Mouse (Mus musculus) liver, embryonic 14.5 days (tissue): ENCODE results near the gene Txlna. TPM values are rescaled to one million over a fixed set of nuclear protein-coding genes. Genes with fewer than 3 reads are reported as not detected.

Experiments
- ATAC-seq: fragments of 200-750 bp; cut with Nextera tagmentation; 2 replicates; pipeline ENCODE4 v1.8.0; 2017; ENCODE audit warnings: moderate number of reproducible peaks, mild to moderate bottlenecking, moderate library complexity; ENCODE audit not compliant: insufficient read depth
- DNase-seq, 3 experiments: peaks; one replicate each; pipeline ENCODE4 v3.0.0-alpha.2; 2012 to 2013; ENCODE audit warnings: low read depth in 3 of 3, low spot score in 3 of 3
- H3K27ac ChIP-seq: fragments of 300-500 bp; sonication (generic); 2 replicates; pipeline ENCODE4 v1.5.1; 2014; ENCODE audit warnings: moderate library complexity, mild to moderate bottlenecking, control low read depth, inconsistent platforms
- H3K27me3 ChIP-seq: fragments of 300-500 bp; sonication (generic); 2 replicates; pipeline ENCODE4 v1.6.1; 2014; ENCODE audit warnings: mild to moderate bottlenecking, low read length, moderate library complexity; ENCODE audit not compliant: control insufficient read depth, insufficient read depth
- H3K36me3 ChIP-seq: fragments of 300-500 bp; sonication (generic); replicated peaks from 2 replicates; pipeline ENCODE4 v1.6.1; 2014; ENCODE audit warnings: low read depth; ENCODE audit not compliant: control insufficient read depth, insufficient read depth
- H3K4me1 ChIP-seq, 2 experiments: fragments of 200-500 bp in 1 of 2; fragments of 300-500 bp in 1 of 2; sonication (generic) in 1 of 2; replicated peaks; 2 replicates each; pipeline ENCODE4 v1.6.1; 2012 to 2014; ENCODE audit warnings: antibody characterized with exemption in 1 of 2, inconsistent platforms in 1 of 2, low read length in 1 of 2; ENCODE audit not compliant: control insufficient read depth in 2 of 2, insufficient read depth in 2 of 2
- H3K4me2 ChIP-seq: fragments of 300-500 bp; sonication (generic); 2 replicates; pipeline ENCODE4 v1.6.1; 2014; ENCODE audit warnings: low read depth, mild to moderate bottlenecking, control low read depth, moderate library complexity
- H3K4me3 ChIP-seq, 2 experiments: fragments of 200-500 bp in 1 of 2; fragments of 300-500 bp in 1 of 2; sonication (generic) in 1 of 2; 2 replicates each; pipeline ENCODE4 v1.5.1; 2012 to 2014; ENCODE audit warnings: low read depth in 2 of 2, low read length in 2 of 2, mild to moderate bottlenecking in 2 of 2, control low read depth in 1 of 2, inconsistent platforms in 1 of 2, moderate library complexity in 1 of 2; ENCODE audit not compliant: insufficient read depth in 1 of 2
- H3K9ac ChIP-seq: fragments of 300-500 bp; sonication (generic); replicated peaks from 2 replicates; pipeline ENCODE4 v1.6.1; 2014; ENCODE audit warnings: mild to moderate bottlenecking, control low read depth, moderate library complexity
- H3K9me3 ChIP-seq: fragments of 300-500 bp; sonication (generic); 2 replicates; pipeline ENCODE4 v1.6.1; 2016; ENCODE audit warnings: low read length, mixed read lengths; ENCODE audit not compliant: control insufficient read depth
- CTCF ChIP-seq: IDR thresholded peaks from 2 replicates; pipeline ENCODE4 v1.5.1; 2016; ENCODE audit warnings: antibody characterized with exemption, low read depth, control low read depth
- EP300 ChIP-seq: IDR thresholded peaks from 2 replicates; pipeline ENCODE4 v1.6.1; 2016; ENCODE audit warnings: antibody characterized with exemption, low read depth
- WGBS: fragments of 180-500 bp; shearing (Covaris S2); extraction: QIAGEN DNeasy Blood & Tissue Kit; methylation state at CpG from one replicate; pipeline ENCODE4 v1.1.7; 2014; ENCODE audit not compliant: insufficient replicate concordance; 5-methylcytosine and 5-hydroxymethylcytosine counted together
- microRNA-seq: library from miRNA; unstranded; fragments of <30 nt; microRNA quantifications from one replicate; pipeline ENCODE4, GENCODE M21; 2016
- polyA plus RNA-seq, 2 experiments: library from polyadenylated mRNA; depleted of rRNA in 1 of 2; stranded (reverse) in 1 of 2; unstranded in 1 of 2; fragments of >200 nt; fragmentation: Nextera tagmentation in 1 of 2; extraction: Ambion mirVana in 1 of 2; gene quantifications; 2 replicates each; pipeline versions ENCODE4 v1.2.1 to v1.2.3; 2012 to 2014

The Txlna gene
- polyA plus RNA-seq, 2 experiments: 17.0 to 26.3 TPM

GRCm38 (mm10) chr4:129577688-129578087 lies 63.2 kb downstream of the Txlna start:
- Histone ChIP-seq H3K9ac (no peak overlapping the region), H3K27ac (no peak overlapping the region), H3K36me3 (no peaks in the 10 kb centered on the region), H3K4me1 (peaks cover 0 to 4% of the 10 kb centered on the region in 2 experiments; a peak in 2 of 4 replicates), H3K9me3 (no peaks in the 10 kb centered on the region), H3K27me3 (no peaks in the 10 kb centered on the region), H3K4me2 (no peak overlapping the region), H3K4me3 (no peak overlapping the region)
- no peak for TF ChIP-seq EP300
- no peak for TF ChIP-seq CTCF
- 69% methylated on average over 7 of the region's 7 CpGs for WGBS
- ATAC-seq: no peak
- DNase-seq: no peak

GRCm38 (mm10) chr4:129576863-129577491 lies 63.9 kb downstream of the Txlna start:
- Histone ChIP-seq H3K4me2 (no peak overlapping the region), H3K9ac (no peak overlapping the region), H3K36me3 (no peaks in the 10 kb centered on the region), H3K4me1 (peaks cover 0 to 4% of the 10 kb centered on the region in 2 experiments; a peak in 2 of 4 replicates), H3K4me3 (peak overlapping the region in 1 of 2 experiments; percentile 5; a peak in 1 of 4 replicates), H3K27ac (no peak overlapping the region), H3K27me3 (no peaks in the 10 kb centered on the region), H3K9me3 (no peaks in the 10 kb centered on the region)
- ATAC-seq: no peak
- TF ChIP-seq CTCF (peak; percentile 82), EP300 (no peak)
- DNase-seq: no peak
- WGBS: 32% methylated on average over 21 of the region's 21 CpGs

Small RNAs within 50 kb of the gene (microRNA-seq; reads per million reads assigned to microRNA genes)
- not detected for gene Mir7016

Other genes starting within 250 kb of the Txlna start
- gene Zbtb8b, start 200.2 kb downstream of the Txlna start, polyA plus RNA-seq (2012; rRNA removed): 0.31 and 0.39 TPM in 2 replicates
- gene Zbtb8b, start 200.2 kb downstream of the Txlna start, polyA plus RNA-seq (2014; fragmentation: Nextera tagmentation; extraction: Ambion mirVana): 0.80 and 0.91 TPM in 2 replicates
- gene Bsdc1, start 179.5 kb downstream of the Txlna start, polyA plus RNA-seq (2012; rRNA removed): 30.5 and 34.7 TPM in 2 replicates
- 52.1 and 52.4 TPM in 2 replicates for gene Bsdc1, start 179.5 kb downstream of the Txlna start, polyA plus RNA-seq (2014; fragmentation: Nextera tagmentation; extraction: Ambion mirVana)
- gene Tssk3, start 150.0 kb downstream of the Txlna start, polyA plus RNA-seq (2012; rRNA removed): not detected in 2 replicates
- not detected in 2 replicates for gene Tssk3, start 150.0 kb downstream of the Txlna start, polyA plus RNA-seq (2014; fragmentation: Nextera tagmentation; extraction: Ambion mirVana)
- gene Fam229a, start 149.9 kb downstream of the Txlna start, polyA plus RNA-seq (2012; rRNA removed): 0.40 and 0.54 TPM in 2 replicates
- gene Fam229a, start 149.9 kb downstream of the Txlna start, polyA plus RNA-seq (2014; fragmentation: Nextera tagmentation; extraction: Ambion mirVana): 0.37 and 0.44 TPM in 2 replicates
- gene Marcksl1, start 127.5 kb downstream of the Txlna start, polyA plus RNA-seq (2012; rRNA removed): 30.6 and 34.8 TPM in 2 replicates
- gene Marcksl1, start 127.5 kb downstream of the Txlna start, polyA plus RNA-seq (2014; fragmentation: Nextera tagmentation; extraction: Ambion mirVana): 38.2 and 42.0 TPM in 2 replicates
- gene Hdac1, start 98.4 kb downstream of the Txlna start, polyA plus RNA-seq (2012; rRNA removed): 59.4 and 76.5 TPM in 2 replicates
- 107 and 114 TPM in 2 replicates for gene Hdac1, start 98.4 kb downstream of the Txlna start, polyA plus RNA-seq (2014; fragmentation: Nextera tagmentation; extraction: Ambion mirVana)
- gene Lck, start 67.4 kb downstream of the Txlna start, polyA plus RNA-seq (2012; rRNA removed): 2.7 and 3.1 TPM in 2 replicates
- gene Lck, start 67.4 kb downstream of the Txlna start, polyA plus RNA-seq (2014; fragmentation: Nextera tagmentation; extraction: Ambion mirVana): 3.9 TPM in 2 replicates
- gene Fam167b, start 62.5 kb downstream of the Txlna start, polyA plus RNA-seq (2012; rRNA removed): 7.6 TPM in 2 replicates
- gene Fam167b, start 62.5 kb downstream of the Txlna start, polyA plus RNA-seq (2014; fragmentation: Nextera tagmentation; extraction: Ambion mirVana): 5.4 and 5.8 TPM in 2 replicates
- gene Eif3i, start 40.4 kb downstream of the Txlna start, polyA plus RNA-seq (2012; rRNA removed): 223 and 242 TPM in 2 replicates
- gene Eif3i, start 40.4 kb downstream of the Txlna start, polyA plus RNA-seq (2014; fragmentation: Nextera tagmentation; extraction: Ambion mirVana): 201 and 225 TPM in 2 replicates
- gene Tmem234, start 40.4 kb downstream of the Txlna start, polyA plus RNA-seq (2012; rRNA removed): 78.5 and 84.2 TPM in 2 replicates
- 108 and 129 TPM in 2 replicates for gene Tmem234, start 40.4 kb downstream of the Txlna start, polyA plus RNA-seq (2014; fragmentation: Nextera tagmentation; extraction: Ambion mirVana)
- 0.28 and 0.47 TPM in 2 replicates for gene Dcdc2b, start 26.8 kb downstream of the Txlna start, polyA plus RNA-seq (2012; rRNA removed)
- 0.19 and 0.61 TPM in 2 replicates for gene Dcdc2b, start 26.8 kb downstream of the Txlna start, polyA plus RNA-seq (2014; fragmentation: Nextera tagmentation; extraction: Ambion mirVana)
- gene Iqcc, start 22.0 kb downstream of the Txlna start, polyA plus RNA-seq (2012; rRNA removed): 6.2 and 8.8 TPM in 2 replicates
- 7.0 and 9.2 TPM in 2 replicates for gene Iqcc, start 22.0 kb downstream of the Txlna start, polyA plus RNA-seq (2014; fragmentation: Nextera tagmentation; extraction: Ambion mirVana)
- gene Ccdc28b, start 17.1 kb downstream of the Txlna start, polyA plus RNA-seq (2012; rRNA removed): 5.7 and 12.0 TPM in 2 replicates
- gene Ccdc28b, start 17.1 kb downstream of the Txlna start, polyA plus RNA-seq (2014; fragmentation: Nextera tagmentation; extraction: Ambion mirVana): 11.0 and 12.4 TPM in 2 replicates
- gene Kpna6, start 31.7 kb upstream of the Txlna start, polyA plus RNA-seq (2012; rRNA removed): 8.9 and 10.1 TPM in 2 replicates
- gene Kpna6, start 31.7 kb upstream of the Txlna start, polyA plus RNA-seq (2014; fragmentation: Nextera tagmentation; extraction: Ambion mirVana): 5.4 and 7.1 TPM in 2 replicates
- 9.3 and 11.3 TPM in 2 replicates for gene Tmem39b, start 55.8 kb upstream of the Txlna start, polyA plus RNA-seq (2012; rRNA removed)
- 5.5 and 6.0 TPM in 2 replicates for gene Tmem39b, start 55.8 kb upstream of the Txlna start, polyA plus RNA-seq (2014; fragmentation: Nextera tagmentation; extraction: Ambion mirVana)
- 12.5 and 16.7 TPM in 2 replicates for gene Khdrbs1, start 101.2 kb upstream of the Txlna start, polyA plus RNA-seq (2012; rRNA removed)
- 24.0 and 28.2 TPM in 2 replicates for gene Khdrbs1, start 101.2 kb upstream of the Txlna start, polyA plus RNA-seq (2014; fragmentation: Nextera tagmentation; extraction: Ambion mirVana)
- gene Ptp4a2, start 170.2 kb upstream of the Txlna start, polyA plus RNA-seq (2012; rRNA removed): 26.1 and 42.2 TPM in 2 replicates
- 150 and 154 TPM in 2 replicates for gene Ptp4a2, start 170.2 kb upstream of the Txlna start, polyA plus RNA-seq (2014; fragmentation: Nextera tagmentation; extraction: Ambion mirVana)